Mouse (Mus musculus) left cerebral cortex, adult 2 months (tissue): ENCODE data around the gene Gm49321. TPM values are rescaled to one million over a fixed set of nuclear protein-coding genes. Genes with fewer than 3 reads are reported as not detected.

ENCODE experiments used
- DNase-seq, 2 experiments: peaks; one replicate each; pipeline ENCODE4 v3.0.0; 2021 to 2022; ENCODE audit warnings: low spot score in 2 of 2, mixed read lengths in 1 of 2; ENCODE audit errors: extremely low spot score in 1 of 2
- H3K27ac ChIP-seq: fragments of 200-600 bp; 2 replicates; pipeline ENCODE4 v1.8.1; 2022
- H3K4me3 ChIP-seq: fragments of 200-600 bp; 2 replicates; pipeline ENCODE4 v1.8.1; 2022
- CTCF ChIP-seq: fragments of 200-600 bp; IDR thresholded peaks from 2 replicates; pipeline ENCODE4 v1.8.1; 2022; ENCODE audit warnings: antibody characterized with exemption, mild to moderate bottlenecking, moderate library complexity
- intact Hi-C: fragments of 180-260 bp; cut with DNase I; formaldehyde crosslinking; loops from one replicate; pipeline ENCODE4 v1.15.1; 2025
- total RNA-seq, 2 experiments: library from RNA; stranded (reverse); gene quantifications; 2 replicates each; pipeline ENCODE4 v1.2.3; 2021

Gm49321 gene
- total RNA-seq, 2 experiments from 2014 or later, result 11.8 to 15.7 TPM

GRCm38 (mm10) chr12:73988393-73989008 lies 51.0 kb downstream of the Gm49321 start:
- TF ChIP-seq CTCF, result no peak
- no peak overlapping the region for H3K27ac ChIP-seq
- intact Hi-C loops, result no loop called here
- no peak overlapping the region for H3K4me3 ChIP-seq
- DNase-seq, result no peak

- intact Hi-C loops, result no loop called here
- no peak for DNase-seq
- TF ChIP-seq CTCF, result peak; percentile 55
- H3K27ac ChIP-seq, result no peak overlapping the region
- H3K4me3 ChIP-seq, result no peak overlapping the region
Measured at GRCm38 (mm10) chr12:73989594-73989993, 52.1 kb downstream of the Gm49321 start.

- no peak; the same call in none of the 2 replicates for TF ChIP-seq CTCF
- intact Hi-C loops, result no loop called here
- peak overlapping the region; percentile 96 for H3K27ac ChIP-seq
- no peak for DNase-seq
- peak overlapping the region; percentile 59 for H3K4me3 ChIP-seq
Measured at GRCm38 (mm10) chr12:73996906-73997296, 59.4 kb downstream of the Gm49321 start.

GRCm38 (mm10) chr12:73997297-73998127 lies 60.1 kb downstream of the Gm49321 start, which contains the start of gene Syt16:
TSS of gene Syt16 (plus strand) at chr12:73997661.
- intact Hi-C loops, result no loop called here
- Histone ChIP-seq H3K4me3 (peak within 1 kb of the TSS; percentile 59), H3K27ac (peak within 1 kb of the TSS; percentile 96)
- peak; percentile 66 to 75 for DNase-seq
- TF ChIP-seq CTCF, result no peak

GRCm38 (mm10) chr12:73998128-73998456 lies 60.6 kb downstream of the Gm49321 start:
- peak in 1 of 2 experiments; percentile 22 for DNase-seq
- Histone ChIP-seq H3K27ac (peak overlapping the region; percentile 96), H3K4me3 (peak overlapping the region; percentile 59)
- no peak for TF ChIP-seq CTCF
- intact Hi-C loops, result no loop called here

- Histone ChIP-seq H3K27ac (peak overlapping the region; percentile 63; the same call in 1 of the 2 replicates), H3K4me3 (no peak overlapping the region)
- intact Hi-C loops, result no loop called here
- no peak for TF ChIP-seq CTCF
- no peak for DNase-seq
Measured at GRCm38 (mm10) chr12:74002449-74002848, 65.0 kb downstream of the Gm49321 start.

- DNase-seq, result peak; percentile 33 to 54
- intact Hi-C loops, result no loop called here
- Histone ChIP-seq H3K27ac (peak overlapping the region; percentile 13; the same call in 1 of the 2 replicates), H3K4me3 (no peak overlapping the region; the same call in 1 of the 2 replicates)
- peak; percentile 83 for TF ChIP-seq CTCF
Measured at GRCm38 (mm10) chr12:74009448-74009911, 72.0 kb downstream of the Gm49321 start.

- intact Hi-C loops, result loop anchor here (1.0 to 10.0 kb wide), 3 partner anchors 279 to 449 kb away; no protein-coding TSS in a partner anchor
- H3K27ac ChIP-seq, result no peak overlapping the region
- TF ChIP-seq CTCF, result peak; percentile 100
- DNase-seq, result peak; percentile 83 to 91
- H3K4me3 ChIP-seq, result no peak overlapping the region
Measured at GRCm38 (mm10) chr12:74013739-74014138, 76.3 kb downstream of the Gm49321 start.

- Histone ChIP-seq H3K4me3 (no peak overlapping the region), H3K27ac (no peak overlapping the region)
- TF ChIP-seq CTCF, result peak; percentile 76
- intact Hi-C loops, result loop anchor here (5.0 to 10.0 kb wide), 2 partner anchors 277 to 450 kb away; no protein-coding TSS in a partner anchor
- DNase-seq, result peak in 1 of 2 experiments; percentile 37
Measured at GRCm38 (mm10) chr12:74014739-74015270, 77.4 kb downstream of the Gm49321 start.

- Histone ChIP-seq H3K27ac (no peak overlapping the region), H3K4me3 (no peak overlapping the region)
- intact Hi-C loops, result loop anchor here (10.0 kb wide), 1 partner anchor 451 kb away; no protein-coding TSS in a partner anchor
- TF ChIP-seq CTCF, result no peak
- DNase-seq, result peak in 1 of 2 experiments; percentile 7
Measured at GRCm38 (mm10) chr12:74015491-74015890, 78.0 kb downstream of the Gm49321 start.

Other genes with a start within 250 kb of the Gm49321 start
- 10 to 100 TPM; 51.7 to 53.3 TPM for gene Hif1a, start 36.3 kb upstream of the Gm49321 start, total RNA-seq
- gene Snapc1, start 26.8 kb downstream of the Gm49321 start, total RNA-seq, result 10 to 100 TPM; 45.4 to 51.6 TPM
- 10 to 100 TPM; 78.1 to 82.7 TPM for gene Syt16, start 60.0 kb downstream of the Gm49321 start, total RNA-seq